Mouse (Mus musculus) liver, embryonic 13.5 days (tissue): ENCODE results near the gene Car2. TPM values are rescaled to one million over a fixed set of nuclear protein-coding genes. Genes with fewer than 3 reads are reported as not detected.

ENCODE experiments used
- ATAC-seq: fragments of 200-750 bp; cut with Nextera tagmentation; 2 replicates; pipeline ENCODE4 v1.8.0; 2017; ENCODE audit warnings: low read depth, mild to moderate bottlenecking, moderate number of reproducible peaks, moderate library complexity
- DNase-seq: peaks from one replicate; pipeline ENCODE4 v3.0.0; 2022
- H3K27ac ChIP-seq: fragments of 300-500 bp; sonication (generic); 2 replicates; pipeline ENCODE4 v1.5.1; 2015; ENCODE audit warnings: moderate library complexity, mild to moderate bottlenecking, inconsistent platforms
- H3K27me3 ChIP-seq: fragments of 300-500 bp; sonication (generic); 2 replicates; pipeline ENCODE4 v1.6.1; 2015; ENCODE audit warnings: mild to moderate bottlenecking, inconsistent platforms
- H3K36me3 ChIP-seq: fragments of 300-500 bp; sonication (generic); 2 replicates; pipeline ENCODE4 v1.6.1; 2015; ENCODE audit warnings: mild to moderate bottlenecking, inconsistent platforms
- H3K4me1 ChIP-seq: fragments of 300-500 bp; sonication (generic); replicated peaks from 2 replicates; pipeline ENCODE4 v1.6.1; 2015; ENCODE audit warnings: inconsistent platforms
- H3K4me2 ChIP-seq: fragments of 300-500 bp; sonication (generic); 2 replicates; pipeline ENCODE4 v1.6.1; 2015; ENCODE audit warnings: inconsistent platforms, mild to moderate bottlenecking, moderate library complexity
- H3K4me3 ChIP-seq: fragments of 300-500 bp; sonication (generic); replicated peaks from 2 replicates; pipeline ENCODE4 v1.5.1; 2015; ENCODE audit warnings: mild to moderate bottlenecking, inconsistent platforms
- H3K9ac ChIP-seq: fragments of 300-500 bp; sonication (generic); 2 replicates; pipeline ENCODE4 v1.6.1; 2015; ENCODE audit warnings: mild to moderate bottlenecking, inconsistent platforms
- H3K9me3 ChIP-seq: fragments of 300-500 bp; sonication (generic); replicated peaks from 2 replicates; pipeline ENCODE4 v1.6.1; 2016; ENCODE audit warnings: inconsistent platforms
- WGBS: fragments of 180-500 bp; shearing (Covaris S2); methylation state at CpG from one replicate; pipeline ENCODE4 v1.1.7; 2015; ENCODE audit not compliant: insufficient replicate concordance; 5-methylcytosine and 5-hydroxymethylcytosine counted together
- polyA plus RNA-seq: library from polyadenylated mRNA; unstranded; fragments of >200 nt; fragmentation: Nextera tagmentation; extraction: Ambion mirVana; gene quantifications from 2 replicates; pipeline ENCODE4 v1.2.1, GENCODE M21; 2015

The Car2 gene
- polyA plus RNA-seq, 1 experiment from 2014 or later: 2,501 TPM

DNA sequence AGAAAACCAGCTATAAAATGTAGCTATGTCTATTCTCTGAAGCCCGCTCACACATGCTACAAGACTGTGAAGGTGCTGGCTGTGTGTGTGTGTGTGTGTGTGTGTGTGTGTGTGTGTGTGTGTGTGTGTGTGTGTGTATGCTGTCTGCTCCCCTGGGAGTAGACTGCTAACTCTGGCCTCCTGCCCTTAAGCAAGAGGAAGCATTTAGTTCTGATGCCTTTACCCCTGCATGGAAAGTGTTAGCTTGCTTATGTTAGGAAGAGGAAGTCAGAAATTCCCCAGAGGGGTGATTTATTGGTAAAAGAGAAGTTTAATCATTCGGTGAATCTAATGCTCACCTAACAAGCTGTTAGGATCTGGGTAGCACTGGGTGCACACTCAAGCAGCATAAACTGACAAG lies 5.8 kb upstream of the Car2 start:
- peak overlapping the region; percentile 98 for H3K27ac ChIP-seq
- peak overlapping the region; percentile 56 for H3K9ac ChIP-seq
- no peak overlapping the region for H3K4me2 ChIP-seq
- no peak overlapping the region for H3K4me3 ChIP-seq
- peaks cover 77% of the 10 kb centered on the region for H3K4me1 ChIP-seq
- H3K27me3 ChIP-seq: no peaks in the 10 kb centered on the region
- ATAC-seq (no peak), DNase-seq (no peak)
- WGBS: 34% methylated on average over 2 of the region's 2 CpGs
- H3K9me3 ChIP-seq: no peaks in the 10 kb centered on the region
- no peaks in the 10 kb centered on the region for H3K36me3 ChIP-seq

DNA sequence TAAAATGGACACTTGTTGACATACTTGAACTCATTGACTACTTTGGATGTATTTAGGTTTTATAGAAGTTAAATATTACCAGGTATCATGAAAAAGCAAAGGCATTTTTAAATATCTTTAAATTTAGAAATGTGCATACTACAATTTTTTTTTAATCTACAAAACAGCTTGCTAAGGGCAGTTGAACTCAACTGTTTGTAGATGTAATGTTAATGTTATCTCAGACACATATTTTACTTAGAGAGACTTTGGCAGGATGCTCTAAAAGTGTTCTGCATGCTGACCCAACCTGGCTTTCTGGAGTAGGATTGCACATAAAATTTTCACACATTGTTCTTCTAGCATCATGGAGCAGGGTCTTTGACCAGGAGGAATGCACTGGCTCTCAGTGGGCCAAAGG lies 4.1 kb upstream of the Car2 start:
- DNase-seq (no peak), ATAC-seq (no peak)
- Histone ChIP-seq H3K9me3 (no peaks in the 10 kb centered on the region), H3K36me3 (no peaks in the 10 kb centered on the region), H3K9ac (peak overlapping the region; percentile 55), H3K4me2 (no peak overlapping the region), H3K4me3 (no peak overlapping the region), H3K4me1 (peaks cover 65% of the 10 kb centered on the region), H3K27me3 (no peaks in the 10 kb centered on the region), H3K27ac (peak overlapping the region; percentile 91)

DNA sequence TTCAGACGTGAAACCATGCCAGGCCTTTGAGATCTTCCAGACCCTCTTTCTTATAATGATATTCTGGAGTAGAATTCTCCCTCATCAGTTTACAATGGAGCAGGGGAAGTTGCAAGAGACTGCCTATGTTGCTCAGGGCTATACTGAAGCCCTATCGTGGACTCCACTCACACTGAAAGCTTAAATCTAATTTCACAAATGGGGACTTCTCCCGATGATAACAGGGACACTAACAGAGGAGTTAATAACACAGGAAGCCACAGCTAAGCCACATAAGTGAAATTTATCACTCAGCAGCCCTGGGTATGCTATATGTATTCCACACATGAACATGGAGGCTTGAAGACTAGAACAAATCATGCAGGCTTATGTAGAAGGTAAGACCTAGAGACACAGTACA lies 3.3 kb upstream of the Car2 start:
- WGBS: 22% methylated on average over 3 of the region's 3 CpGs
- Histone ChIP-seq H3K4me2 (peak overlapping the region; percentile 15), H3K9me3 (no peaks in the 10 kb centered on the region), H3K27ac (peak overlapping the region; percentile 91), H3K4me3 (no peak overlapping the region), H3K4me1 (peaks cover 61% of the 10 kb centered on the region), H3K36me3 (peaks cover 6% of the 10 kb centered on the region), H3K27me3 (no peaks in the 10 kb centered on the region), H3K9ac (peak overlapping the region; percentile 49)
- DNase-seq (no peak), ATAC-seq (no peak)

DNA sequence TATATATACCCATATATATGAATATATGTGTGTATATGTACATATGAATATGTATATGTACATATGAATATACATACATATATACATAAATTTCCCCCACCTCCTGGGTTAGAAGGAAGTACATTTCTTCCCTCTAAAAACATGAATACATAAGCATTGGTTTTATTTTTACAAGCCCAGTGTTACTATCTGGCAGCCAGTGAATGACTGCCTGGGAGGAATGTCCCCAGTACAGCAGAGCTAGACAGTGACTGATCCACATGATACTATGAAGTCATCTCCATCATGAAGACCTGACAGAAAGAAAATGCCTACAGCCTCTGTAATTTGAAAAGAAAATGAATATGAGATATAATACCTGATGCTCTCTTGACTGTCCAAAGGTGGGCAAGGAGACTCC lies 1.2 kb upstream of the Car2 start:
- Histone ChIP-seq H3K9me3 (no peaks in the 10 kb centered on the region), H3K4me2 (peak overlapping the region; percentile 64), H3K27me3 (no peaks in the 10 kb centered on the region), H3K4me1 (peaks cover 51% of the 10 kb centered on the region), H3K36me3 (peaks cover 26% of the 10 kb centered on the region), H3K27ac (peak overlapping the region; percentile 99), H3K4me3 (peak overlapping the region; percentile 88), H3K9ac (peak overlapping the region; percentile 98)
- DNase-seq (no peak), ATAC-seq (no peak)

DNA sequence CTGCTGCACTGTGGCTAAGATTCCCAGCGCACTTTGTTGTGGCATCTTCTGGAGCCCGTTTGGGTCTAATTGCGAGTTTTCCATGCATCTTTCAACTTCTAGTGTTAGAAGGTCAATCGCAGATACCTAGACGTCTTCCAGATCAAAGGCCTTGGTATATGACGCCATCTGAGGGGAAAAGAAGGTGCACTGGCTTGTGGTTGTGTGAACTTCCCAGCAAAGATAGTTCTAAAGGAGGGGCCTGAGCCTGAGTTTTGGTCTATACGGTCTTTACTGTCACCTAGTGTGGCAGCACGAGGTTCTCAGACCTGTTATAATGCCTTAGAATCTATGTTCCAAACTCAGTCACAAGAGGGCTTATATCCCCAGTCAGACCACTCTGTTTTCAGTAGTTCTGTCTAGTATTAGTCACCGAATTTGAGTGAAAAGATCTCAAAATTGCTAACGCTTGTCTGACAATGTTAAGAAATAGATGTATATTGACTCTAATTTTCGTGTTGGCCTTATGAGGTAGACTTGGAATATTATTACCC lies 1.1 kb downstream of the Car2 start:
- no peak for DNase-seq
- Histone ChIP-seq H3K4me3 (peak overlapping the region; percentile 88), H3K4me2 (peak overlapping the region; percentile 79), H3K27me3 (no peaks in the 10 kb centered on the region), H3K9ac (peak overlapping the region; percentile 98), H3K9me3 (no peaks in the 10 kb centered on the region), H3K27ac (peak overlapping the region; percentile 99), H3K4me1 (peaks cover 41% of the 10 kb centered on the region), H3K36me3 (peaks cover 44% of the 10 kb centered on the region)
- no peak for ATAC-seq
- 6% methylated on average over 11 of the region's 11 CpGs for WGBS

DNA sequence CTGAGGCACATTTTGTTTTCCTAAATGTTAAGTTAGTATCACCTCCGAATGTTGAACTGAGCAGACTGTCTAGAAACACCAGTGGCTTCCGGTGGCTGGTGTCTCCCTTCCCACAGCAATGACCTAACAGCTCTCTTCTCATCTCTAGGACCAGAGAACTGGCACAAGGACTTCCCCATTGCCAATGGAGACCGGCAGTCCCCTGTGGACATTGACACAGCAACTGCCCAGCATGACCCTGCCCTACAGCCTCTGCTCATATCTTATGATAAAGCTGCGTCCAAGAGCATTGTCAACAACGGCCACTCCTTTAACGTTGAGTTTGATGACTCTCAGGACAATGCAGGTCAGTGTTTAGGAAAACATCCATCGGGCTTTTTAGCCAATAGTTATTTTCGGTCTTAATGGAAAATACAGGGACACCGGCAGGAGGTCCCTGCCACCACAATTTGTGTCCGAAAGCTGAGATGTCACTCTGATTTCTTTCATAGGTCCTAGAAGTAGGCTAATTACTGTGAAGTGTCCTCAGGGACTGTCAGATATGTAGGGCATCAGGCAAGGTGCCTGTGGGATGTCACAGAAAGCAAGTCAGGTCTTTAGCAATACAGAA lies 1.7 kb downstream of the Car2 start:
- Histone ChIP-seq H3K27me3 (no peaks in the 10 kb centered on the region), H3K4me3 (peak overlapping the region; percentile 88), H3K4me2 (peak overlapping the region; percentile 79), H3K36me3 (peaks cover 49% of the 10 kb centered on the region), H3K4me1 (peaks cover 40% of the 10 kb centered on the region), H3K9me3 (no peaks in the 10 kb centered on the region), H3K9ac (peak overlapping the region; percentile 98), H3K27ac (peak overlapping the region; percentile 99)
- DNase-seq: peak; percentile 53
- WGBS: 21% methylated on average over 10 of the region's 10 CpGs
- ATAC-seq: no peak

DNA sequence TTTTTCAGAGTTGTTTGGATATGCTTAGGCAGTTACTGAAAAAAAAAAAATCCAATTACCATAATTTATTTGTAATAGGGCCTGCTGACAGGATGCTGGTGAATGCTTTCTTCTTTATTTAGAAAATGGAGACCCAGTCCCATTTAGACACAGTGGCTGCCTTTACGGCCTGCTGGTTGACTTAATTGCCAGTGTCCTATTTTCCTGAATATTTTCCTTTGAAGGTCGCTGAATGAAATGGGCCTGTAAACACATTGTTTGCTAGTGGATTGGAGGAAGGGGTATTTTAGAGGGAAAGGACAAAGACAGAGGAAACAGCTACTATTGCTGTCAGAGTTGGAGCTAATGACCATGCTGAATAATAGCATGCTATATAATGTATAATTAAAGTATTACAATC lies 2.5 kb downstream of the Car2 start:
- H3K4me2 ChIP-seq: peak overlapping the region; percentile 79

DNA sequence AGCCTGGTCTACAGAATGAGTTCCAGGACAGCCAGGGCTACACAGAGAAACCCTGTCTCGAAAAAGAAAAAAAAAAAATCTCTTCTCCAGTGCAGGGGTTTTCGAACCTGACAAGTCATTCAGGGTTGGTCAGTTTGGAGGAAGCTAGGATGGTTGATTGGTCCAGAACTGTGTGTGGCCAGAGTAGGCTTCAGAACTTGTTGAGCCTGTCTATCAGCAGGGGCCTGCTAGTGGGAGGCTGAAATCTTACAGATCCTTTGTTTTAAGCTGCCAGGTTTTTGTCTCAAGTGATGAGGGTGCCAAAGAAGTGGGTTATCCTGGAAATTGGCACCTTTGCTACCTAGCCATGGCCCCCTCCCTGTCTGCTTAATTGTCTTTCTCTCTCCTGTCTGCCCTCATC lies 3.0 kb downstream of the Car2 start:
- Histone ChIP-seq H3K36me3 (peaks cover 57% of the 10 kb centered on the region), H3K9ac (peak overlapping the region; percentile 98), H3K4me1 (peaks cover 36% of the 10 kb centered on the region), H3K27ac (peak overlapping the region; percentile 99), H3K4me3 (peak overlapping the region; percentile 88), H3K27me3 (no peaks in the 10 kb centered on the region), H3K4me2 (peak overlapping the region; percentile 79), H3K9me3 (no peaks in the 10 kb centered on the region)
- ATAC-seq (no peak), DNase-seq (peak; percentile 41)
- WGBS: 28% methylated on average over 2 of the region's 2 CpGs

More for the DNA sequence above, 2.5 kb downstream of the Car2 start:
- H3K27ac ChIP-seq: peak overlapping the region; percentile 99
- peak overlapping the region; percentile 98 for H3K9ac ChIP-seq
- H3K9me3 ChIP-seq: no peaks in the 10 kb centered on the region
- peaks cover 53% of the 10 kb centered on the region for H3K36me3 ChIP-seq
- H3K27me3 ChIP-seq: no peaks in the 10 kb centered on the region
- peak overlapping the region; percentile 88 for H3K4me3 ChIP-seq
- DNase-seq: no peak
- 54% methylated on average over 2 of the region's 2 CpGs for whole genome bisulfite sequencing
- no peak for ATAC-seq
- H3K4me1 ChIP-seq: peaks cover 36% of the 10 kb centered on the region

DNA sequence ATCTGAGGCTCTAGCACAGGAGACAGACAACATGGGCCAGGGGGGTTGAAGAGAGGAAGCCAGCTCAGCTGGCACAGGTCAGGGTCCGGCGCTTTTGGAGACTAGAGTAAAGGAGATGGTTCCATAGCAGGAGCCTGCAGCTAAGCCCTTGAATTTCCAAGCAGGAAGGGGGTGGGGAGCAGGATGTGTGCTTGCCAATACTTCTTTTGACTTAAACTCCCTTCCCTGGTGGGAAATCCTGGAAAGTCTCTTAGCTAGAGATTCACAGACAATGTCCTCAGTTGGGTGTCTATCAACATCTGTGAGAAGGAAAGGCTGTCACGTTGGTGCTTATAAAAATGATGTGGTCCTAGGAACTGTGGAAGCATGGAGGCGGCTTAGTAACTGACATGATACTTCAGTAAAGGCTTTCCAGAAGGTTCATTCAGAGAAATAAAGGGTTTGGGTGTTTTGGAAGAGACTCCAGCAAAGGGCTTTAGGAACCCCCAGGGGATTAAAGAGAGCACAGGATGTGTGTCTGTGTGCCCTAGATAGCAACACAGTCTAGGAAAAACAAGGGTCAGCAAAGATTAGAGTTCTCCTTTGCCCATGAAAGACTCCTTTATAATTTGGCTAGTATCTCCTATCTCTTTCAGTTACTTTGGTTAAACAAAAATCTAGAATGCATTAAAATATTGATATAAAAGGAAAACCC lies 3.8 kb downstream of the Car2 start:
- peaks cover 34% of the 10 kb centered on the region for H3K4me1 ChIP-seq
- no peaks in the 10 kb centered on the region for H3K9me3 ChIP-seq
- H3K36me3 ChIP-seq: peaks cover 65% of the 10 kb centered on the region
- WGBS: 23% methylated on average over 4 of the region's 4 CpGs
- DNase-seq (no peak), ATAC-seq (peak; percentile 32)
- peak overlapping the region; percentile 88 for H3K4me3 ChIP-seq
- peak overlapping the region; percentile 79 for H3K4me2 ChIP-seq
- H3K27ac ChIP-seq: peak overlapping the region; percentile 99
- peak overlapping the region; percentile 98 for H3K9ac ChIP-seq
- no peaks in the 10 kb centered on the region for H3K27me3 ChIP-seq

DNA sequence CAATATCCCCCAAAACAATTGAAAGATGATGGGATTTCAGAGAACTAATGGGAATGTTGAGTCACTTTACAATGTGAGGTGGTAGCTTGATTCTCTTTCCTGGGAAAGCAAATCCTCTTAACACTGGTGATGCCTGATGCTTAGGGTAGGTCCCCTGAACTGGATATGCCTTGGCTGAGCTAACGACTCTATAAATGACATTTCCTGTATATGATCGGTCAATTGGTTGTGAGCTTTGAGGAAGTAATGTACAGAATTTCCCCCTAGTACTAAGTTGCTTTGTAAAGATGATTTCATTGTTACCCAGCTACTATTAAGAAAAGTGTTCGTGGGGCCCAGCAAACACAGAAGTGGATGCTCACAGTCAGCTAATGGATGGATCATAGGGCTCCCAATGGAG lies 6.9 kb downstream of the Car2 start:
- peak overlapping the region; percentile 31 for H3K4me3 ChIP-seq
- WGBS: 55% methylated on average over 3 of the region's 3 CpGs
- peak overlapping the region; percentile 28 for H3K4me2 ChIP-seq
- no peak for ATAC-seq
- peak overlapping the region; percentile 16; the same call in 1 of the 2 replicates for H3K27ac ChIP-seq
- no peaks in the 10 kb centered on the region for H3K27me3 ChIP-seq
- H3K9me3 ChIP-seq: no peaks in the 10 kb centered on the region
- H3K9ac ChIP-seq: peak overlapping the region; percentile 12; the same call in 1 of the 2 replicates
- peaks cover 33% of the 10 kb centered on the region for H3K4me1 ChIP-seq
- H3K36me3 ChIP-seq: peaks cover 87% of the 10 kb centered on the region
- no peak for DNase-seq

DNA sequence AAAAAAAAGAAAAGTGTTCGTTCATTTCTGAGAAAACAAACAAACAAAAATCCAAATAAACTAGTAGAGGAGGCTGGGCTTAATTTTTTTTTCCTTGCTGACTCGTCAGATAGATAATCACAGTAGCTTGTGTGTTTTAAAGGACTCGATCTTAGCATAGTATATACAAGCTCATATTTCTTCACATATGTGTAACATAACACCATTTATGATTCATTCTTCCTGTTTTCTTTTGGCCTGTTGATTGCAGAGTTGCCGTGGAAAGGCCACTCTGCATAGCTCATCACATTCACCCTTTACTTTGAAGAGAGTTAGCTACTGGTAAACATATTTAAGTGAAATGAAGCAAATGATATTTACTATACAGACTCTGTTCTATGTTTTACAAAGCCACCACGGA lies 7.6 kb downstream of the Car2 start:
- DNase-seq: no peak
- WGBS: 66% methylated on average over 5 of the region's 5 CpGs
- no peak overlapping the region for H3K4me2 ChIP-seq

DNA sequence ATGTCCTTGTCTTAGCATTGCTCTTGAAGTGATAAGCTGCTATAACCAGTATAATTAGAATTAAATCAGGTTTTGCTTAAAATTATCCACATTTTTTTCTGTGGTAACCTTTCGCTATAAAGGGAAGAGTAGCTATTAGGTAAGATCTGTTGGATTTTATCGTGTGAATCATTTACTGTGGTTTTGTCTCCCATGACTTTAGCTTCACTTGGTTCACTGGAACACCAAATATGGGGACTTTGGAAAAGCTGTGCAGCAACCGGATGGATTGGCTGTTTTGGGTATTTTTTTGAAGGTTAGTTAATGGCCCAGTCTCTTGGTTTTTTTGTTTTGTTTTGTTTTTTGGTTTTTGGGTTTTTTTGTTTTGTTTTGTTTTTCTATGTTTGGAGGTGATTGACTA lies 9.3 kb downstream of the Car2 start:
- no peak for DNase-seq
- H3K4me2 ChIP-seq: no peak overlapping the region
- H3K36me3 ChIP-seq: peaks cover 88% of the 10 kb centered on the region
- H3K4me1 ChIP-seq: peaks cover 26% of the 10 kb centered on the region
- no peaks in the 10 kb centered on the region for H3K27me3 ChIP-seq
- no peak overlapping the region for H3K4me3 ChIP-seq
- H3K9ac ChIP-seq: no peak overlapping the region
- H3K9me3 ChIP-seq: no peaks in the 10 kb centered on the region
- WGBS: 91% methylated on average over 3 of the region's 3 CpGs
- no peak overlapping the region for H3K27ac ChIP-seq
- ATAC-seq: no peak

More for the DNA sequence above, 7.6 kb downstream of the Car2 start:
- Histone ChIP-seq H3K9ac (no peak overlapping the region), H3K27ac (no peak overlapping the region), H3K9me3 (no peaks in the 10 kb centered on the region), H3K4me3 (no peak overlapping the region), H3K27me3 (no peaks in the 10 kb centered on the region), H3K36me3 (peaks cover 87% of the 10 kb centered on the region), H3K4me1 (peaks cover 33% of the 10 kb centered on the region)
- no peak for ATAC-seq
